Mouse (Mus musculus) heart, embryonic 15.5 days (tissue): ENCODE measurements around the gene Pi16. TPM values are rescaled to one million over a fixed set of nuclear protein-coding genes. Genes with fewer than 3 reads are reported as not detected.

ENCODE experiments used
- ATAC-seq: fragments of 200-750 bp; cut with Nextera tagmentation; replicated peaks from 2 replicates; pipeline ENCODE4 v1.8.0; 2017; ENCODE audit warnings: low read depth, moderate TSS enrichment; ENCODE audit not compliant: insufficient number of reproducible peaks, insufficient read depth, low FRiP score
- H3K27ac ChIP-seq: fragments of 300-500 bp; sonication (generic); 2 replicates; pipeline ENCODE4 v1.5.1; 2015; ENCODE audit warnings: mild to moderate bottlenecking, inconsistent platforms
- H3K27me3 ChIP-seq: fragments of 300-500 bp; sonication (generic); 2 replicates; pipeline ENCODE4 v1.6.1; 2015; ENCODE audit warnings: inconsistent platforms
- H3K36me3 ChIP-seq: fragments of 300-500 bp; sonication (generic); 2 replicates; pipeline ENCODE4 v1.6.1; 2015; ENCODE audit warnings: mild to moderate bottlenecking, inconsistent platforms
- H3K4me1 ChIP-seq: fragments of 300-500 bp; sonication (generic); replicated peaks from 2 replicates; pipeline ENCODE4 v1.6.1; 2015; ENCODE audit warnings: inconsistent platforms
- H3K4me2 ChIP-seq: fragments of 300-500 bp; sonication (generic); 2 replicates; pipeline ENCODE4 v1.6.1; 2015; ENCODE audit warnings: inconsistent platforms, mild to moderate bottlenecking, moderate library complexity
- H3K4me3 ChIP-seq: fragments of 300-500 bp; sonication (generic); 2 replicates; pipeline ENCODE4 v1.5.1; 2015; ENCODE audit warnings: mild to moderate bottlenecking, inconsistent platforms
- H3K9ac ChIP-seq: fragments of 300-500 bp; sonication (generic); 2 replicates; pipeline ENCODE4 v1.6.1; 2015; ENCODE audit warnings: mild to moderate bottlenecking, inconsistent platforms
- H3K9me3 ChIP-seq: fragments of 300-500 bp; sonication (generic); replicated peaks from 2 replicates; pipeline ENCODE4 v1.6.1; 2016; ENCODE audit warnings: inconsistent platforms
- WGBS: fragments of 180-500 bp; shearing (Covaris S2); methylation state at CpG from one replicate; pipeline ENCODE4 v1.1.7; 2015; ENCODE audit warnings: mixed read lengths; 5-methylcytosine and 5-hydroxymethylcytosine counted together
- polyA plus RNA-seq: library from polyadenylated mRNA; unstranded; fragments of >200 nt; fragmentation: Nextera tagmentation; extraction: Ambion mirVana; gene quantifications from 2 replicates; pipeline ENCODE4 v1.2.1, GENCODE M21; 2015

The Pi16 gene
- polyA plus RNA-seq, 1 experiment from 2014 or later: 4.3 TPM

GRCm38 (mm10) chr17:29304376-29305057 lies 13.0 kb upstream of the Pi16 start:
- Histone ChIP-seq H3K9me3 (no peaks in the 10 kb centered on the region), H3K4me2 (peak overlapping the region; percentile 10; the same call in 1 of the 2 replicates), H3K9ac (no peak overlapping the region), H3K4me3 (no peak overlapping the region), H3K27me3 (no peaks in the 10 kb centered on the region), H3K4me1 (peaks cover 31% of the 10 kb centered on the region), H3K36me3 (peaks cover 17% of the 10 kb centered on the region; the same call in 1 of the 2 replicates), H3K27ac (peak overlapping the region; percentile 3; the same call in 1 of the 2 replicates)
- 45% methylated on average over 13 of the region's 13 CpGs for WGBS
- no peak for ATAC-seq

GRCm38 (mm10) chr17:29305058-29305806 lies 12.2 kb upstream of the Pi16 start:
- H3K9ac ChIP-seq: no peak overlapping the region
- H3K27me3 ChIP-seq: no peaks in the 10 kb centered on the region
- no peaks in the 10 kb centered on the region for H3K9me3 ChIP-seq
- H3K36me3 ChIP-seq: peaks cover 11% of the 10 kb centered on the region; the same call in 1 of the 2 replicates
- H3K4me1 ChIP-seq: peaks cover 27% of the 10 kb centered on the region
- WGBS: 11% methylated on average over 15 of the region's 15 CpGs
- no peak overlapping the region for H3K4me3 ChIP-seq
- peak overlapping the region; percentile 10; the same call in 1 of the 2 replicates for H3K4me2 ChIP-seq
- no peak; the same call in 1 of the 2 replicates for ATAC-seq
- H3K27ac ChIP-seq: no peak overlapping the region; the same call in 1 of the 2 replicates

- 54% methylated on average over 7 of the region's 7 CpGs for WGBS
- Histone ChIP-seq H3K9me3 (no peaks in the 10 kb centered on the region), H3K27ac (no peak overlapping the region), H3K27me3 (no peaks in the 10 kb centered on the region), H3K4me1 (peaks cover 27% of the 10 kb centered on the region), H3K4me2 (no peak overlapping the region; the same call in 1 of the 2 replicates), H3K9ac (no peak overlapping the region), H3K4me3 (no peak overlapping the region), H3K36me3 (peaks cover 7% of the 10 kb centered on the region; the same call in 1 of the 2 replicates)
- no peak; the same call in 1 of the 2 replicates for ATAC-seq
Observed at GRCm38 (mm10) chr17:29305871-29306270, 11.6 kb upstream of the Pi16 start.

GRCm38 (mm10) chr17:29310056-29310623 lies 7.3 kb upstream of the Pi16 start:
- Histone ChIP-seq H3K36me3 (no peaks in the 10 kb centered on the region), H3K9ac (no peak overlapping the region), H3K9me3 (no peaks in the 10 kb centered on the region), H3K27me3 (no peaks in the 10 kb centered on the region), H3K4me1 (peaks cover 9% of the 10 kb centered on the region), H3K4me2 (no peak overlapping the region), H3K4me3 (no peak overlapping the region), H3K27ac (no peak overlapping the region)
- no peak for ATAC-seq
- WGBS: 70% methylated on average over 21 of the region's 21 CpGs

GRCm38 (mm10) chr17:29311602-29312001 lies 5.9 kb upstream of the Pi16 start:
- H3K4me2 ChIP-seq: no peak overlapping the region
- 0 out of 2 replicates have a peak, but pooled peaks cover 1% of the 10 kb centered on the region for H3K4me1 ChIP-seq
- no peaks in the 10 kb centered on the region for H3K27me3 ChIP-seq
- no peak overlapping the region for H3K4me3 ChIP-seq
- no peaks in the 10 kb centered on the region for H3K9me3 ChIP-seq
- no peaks in the 10 kb centered on the region for H3K36me3 ChIP-seq
- WGBS: 86% methylated on average over 8 of the region's 8 CpGs
- no peak overlapping the region for H3K27ac ChIP-seq
- H3K9ac ChIP-seq: no peak overlapping the region
- no peak for ATAC-seq

GRCm38 (mm10) chr17:29312082-29312481 lies 5.4 kb upstream of the Pi16 start:
- Histone ChIP-seq H3K4me3 (no peak overlapping the region), H3K27ac (no peak overlapping the region), H3K4me1 (0 out of 2 replicates have a peak, but pooled peaks cover 5% of the 10 kb centered on the region), H3K9ac (no peak overlapping the region), H3K4me2 (no peak overlapping the region), H3K36me3 (no peaks in the 10 kb centered on the region), H3K27me3 (no peaks in the 10 kb centered on the region), H3K9me3 (no peaks in the 10 kb centered on the region)
- 86% methylated on average over 2 of the region's 2 CpGs for WGBS
- ATAC-seq: no peak

GRCm38 (mm10) chr17:29313300-29313699 lies 4.2 kb upstream of the Pi16 start:
- Histone ChIP-seq H3K27ac (no peak overlapping the region), H3K9me3 (no peaks in the 10 kb centered on the region)
- ATAC-seq: no peak

GRCm38 (mm10) chr17:29315672-29316465 lies 1.6 kb upstream of the Pi16 start:
- no peaks in the 10 kb centered on the region for H3K27me3 ChIP-seq
- ATAC-seq: no peak
- no peak overlapping the region for H3K9ac ChIP-seq
- H3K4me2 ChIP-seq: no peak overlapping the region
- no peaks in the 10 kb centered on the region for H3K9me3 ChIP-seq
- H3K27ac ChIP-seq: peak overlapping the region; percentile 61
- H3K4me3 ChIP-seq: no peak overlapping the region
- H3K36me3 ChIP-seq: no peaks in the 10 kb centered on the region
- 55% methylated on average over 9 of the region's 9 CpGs for WGBS
- peaks cover 11% of the 10 kb centered on the region for H3K4me1 ChIP-seq

More at GRCm38 (mm10) chr17:29313300-29313699, 4.2 kb upstream of the Pi16 start:
- Histone ChIP-seq H3K36me3 (no peaks in the 10 kb centered on the region), H3K4me1 (0 out of 2 replicates have a peak, but pooled peaks cover 5% of the 10 kb centered on the region), H3K9ac (no peak overlapping the region), H3K4me2 (no peak overlapping the region), H3K27me3 (no peaks in the 10 kb centered on the region), H3K4me3 (no peak overlapping the region)

- Histone ChIP-seq H3K27ac (peak overlapping the region; percentile 61), H3K9ac (no peak overlapping the region), H3K9me3 (no peaks in the 10 kb centered on the region), H3K36me3 (no peaks in the 10 kb centered on the region), H3K4me3 (no peak overlapping the region), H3K27me3 (peaks cover 4% of the 10 kb centered on the region), H3K4me1 (peaks cover 13% of the 10 kb centered on the region), H3K4me2 (no peak overlapping the region)
- no peak for ATAC-seq
- 46% methylated on average over 3 of the region's 3 CpGs for WGBS
Observed at GRCm38 (mm10) chr17:29316891-29317290, 589 bp upstream of the Pi16 start.

- Histone ChIP-seq H3K4me3 (no peak overlapping the region), H3K4me2 (no peak overlapping the region), H3K4me1 (peaks cover 21% of the 10 kb centered on the region), H3K36me3 (no peaks in the 10 kb centered on the region), H3K9me3 (no peaks in the 10 kb centered on the region), H3K27ac (no peak overlapping the region), H3K9ac (no peak overlapping the region), H3K27me3 (peaks cover 18% of the 10 kb centered on the region)
- WGBS: 47% methylated on average over 6 of the region's 6 CpGs
- ATAC-seq: no peak
Observed at GRCm38 (mm10) chr17:29318731-29319250, 1.3 kb downstream of the Pi16 start.
